Mouse (Mus musculus) heart, embryonic 16.5 days (tissue): ENCODE data around the gene Chmp6. TPM values are rescaled to one million over a fixed set of nuclear protein-coding genes. Genes with fewer than 3 reads are reported as not detected.
A peak's percentile ranks its signal among the peaks of the same experiment; 100 is the strongest.

Experiments
- ATAC-seq: fragments of 200-750 bp; cut with Nextera tagmentation; replicated peaks from 2 replicates; pipeline ENCODE4 v1.8.0; 2017; ENCODE audit warnings: moderate number of reproducible peaks; ENCODE audit not compliant: insufficient read depth, low FRiP score; ENCODE audit errors: extremely low read depth
- H3K27ac ChIP-seq: fragments of 300-500 bp; sonication (generic); 2 replicates; pipeline ENCODE4 v1.5.1; 2014; ENCODE audit warnings: mild to moderate bottlenecking, low read length, control low read depth, moderate library complexity
- H3K27me3 ChIP-seq: fragments of 300-500 bp; sonication (generic); 2 replicates; pipeline ENCODE4 v1.6.1; 2014; ENCODE audit warnings: low read length, mixed read lengths; ENCODE audit not compliant: control insufficient read depth, insufficient read depth
- H3K36me3 ChIP-seq: fragments of 300-500 bp; sonication (generic); 2 replicates; pipeline ENCODE4 v1.6.1; 2014; ENCODE audit not compliant: control insufficient read depth, insufficient read depth
- H3K4me1 ChIP-seq: fragments of 300-500 bp; sonication (generic); 2 replicates; pipeline ENCODE4 v1.6.1; 2014; ENCODE audit warnings: low read length, mixed read lengths; ENCODE audit not compliant: control insufficient read depth, insufficient read depth
- H3K4me2 ChIP-seq: fragments of 300-500 bp; sonication (generic); 2 replicates; pipeline ENCODE4 v1.6.1; 2014; ENCODE audit warnings: low read depth, mild to moderate bottlenecking, control low read depth, low read length
- H3K4me3 ChIP-seq: fragments of 300-500 bp; sonication (generic); 2 replicates; pipeline ENCODE4 v1.5.1; 2014; ENCODE audit warnings: mild to moderate bottlenecking, control low read depth, low read length
- H3K9ac ChIP-seq: fragments of 300-500 bp; sonication (generic); 2 replicates; pipeline ENCODE4 v1.6.1; 2014; ENCODE audit warnings: low read length, control low read depth
- H3K9me3 ChIP-seq: fragments of 300-500 bp; sonication (generic); replicated peaks from 2 replicates; pipeline ENCODE4 v1.6.1; 2016; ENCODE audit warnings: low read length; ENCODE audit not compliant: control insufficient read depth
- WGBS: fragments of 180-500 bp; shearing (Covaris S2); extraction: QIAGEN DNeasy Blood & Tissue Kit; methylation state at CpG from one replicate; pipeline ENCODE4 v1.1.7; 2014; 5-methylcytosine and 5-hydroxymethylcytosine counted together
- polyA plus RNA-seq: library from polyadenylated mRNA; unstranded; fragments of >200 nt; fragmentation: Nextera tagmentation; extraction: Ambion mirVana; gene quantifications from 2 replicates; pipeline ENCODE4 v1.2.1, GENCODE M21; 2015

The Chmp6 gene
- polyA plus RNA-seq, 1 experiment from 2014 or later: 69.8 TPM

- Histone ChIP-seq H3K4me1 (peaks cover 21% of the 10 kb centered on the region), H3K9ac (peak overlapping the region; percentile 21; the same call in 1 of the 2 replicates), H3K4me3 (no peak overlapping the region), H3K27me3 (peaks cover 12% of the 10 kb centered on the region), H3K4me2 (no peak overlapping the region), H3K27ac (no peak overlapping the region), H3K36me3 (no peaks in the 10 kb centered on the region), H3K9me3 (no peaks in the 10 kb centered on the region)
- ATAC-seq: no peak
- WGBS: 50% methylated on average over 12 of the region's 12 CpGs
Measured at GRCm38 (mm10) chr11:119937216-119937615, 24.0 kb downstream of the Chmp6 start.

GRCm38 (mm10) chr11:119937772-119938502 is 24.7 kb downstream of the Chmp6 start:
- Histone ChIP-seq H3K4me3 (no peak overlapping the region), H3K27me3 (peaks cover 12% of the 10 kb centered on the region), H3K9me3 (no peaks in the 10 kb centered on the region), H3K4me1 (peaks cover 21% of the 10 kb centered on the region), H3K27ac (no peak overlapping the region), H3K4me2 (no peak overlapping the region), H3K9ac (peak overlapping the region; percentile 2), H3K36me3 (no peaks in the 10 kb centered on the region)
- WGBS: 56% methylated on average over 19 of the region's 19 CpGs
- no peak for ATAC-seq

- Histone ChIP-seq H3K27ac (0 out of 2 replicates have a peak overlapping the region, but pooled peaks have one; percentile 4), H3K27me3 (peaks cover 12% of the 10 kb centered on the region), H3K4me2 (no peak overlapping the region), H3K9ac (no peak overlapping the region), H3K9me3 (no peaks in the 10 kb centered on the region), H3K36me3 (no peaks in the 10 kb centered on the region), H3K4me1 (peaks cover 29% of the 10 kb centered on the region), H3K4me3 (no peak overlapping the region)
- WGBS: 61% methylated on average over 8 of the region's 8 CpGs
- no peak for ATAC-seq
Measured at GRCm38 (mm10) chr11:119939073-119939710, 26.0 kb downstream of the Chmp6 start.

GRCm38 (mm10) chr11:119939711-119940106 is 26.5 kb downstream of the Chmp6 start:
- no peaks in the 10 kb centered on the region for H3K36me3 ChIP-seq
- H3K4me2 ChIP-seq: no peak overlapping the region
- peaks cover 12% of the 10 kb centered on the region for H3K27me3 ChIP-seq
- 0 out of 2 replicates have a peak overlapping the region, but pooled peaks have one; percentile 4 for H3K27ac ChIP-seq
- H3K9me3 ChIP-seq: no peaks in the 10 kb centered on the region
- no peak overlapping the region for H3K4me3 ChIP-seq
- no peak for ATAC-seq
- H3K9ac ChIP-seq: no peak overlapping the region
- 71% methylated on average over 4 of the region's 4 CpGs for WGBS
- peaks cover 32% of the 10 kb centered on the region for H3K4me1 ChIP-seq

- no peaks in the 10 kb centered on the region for H3K36me3 ChIP-seq
- no peaks in the 10 kb centered on the region for H3K9me3 ChIP-seq
- peaks cover 12% of the 10 kb centered on the region for H3K27me3 ChIP-seq
- no peak overlapping the region for H3K27ac ChIP-seq
- H3K4me2 ChIP-seq: no peak overlapping the region
- H3K4me1 ChIP-seq: peaks cover 32% of the 10 kb centered on the region
- H3K4me3 ChIP-seq: no peak overlapping the region
- ATAC-seq: no peak
- H3K9ac ChIP-seq: no peak overlapping the region
- 73% methylated on average over 11 of the region's 11 CpGs for WGBS
Measured at GRCm38 (mm10) chr11:119940142-119940541, 26.9 kb downstream of the Chmp6 start.

- H3K4me3 ChIP-seq: peak overlapping the region; percentile 81
- H3K4me2 ChIP-seq: peak overlapping the region; percentile 97
- 15% methylated on average over 8 of the region's 8 CpGs for WGBS
- no peak overlapping the region for H3K27ac ChIP-seq
- no peak for ATAC-seq
- peaks cover 35% of the 10 kb centered on the region for H3K4me1 ChIP-seq
- no peaks in the 10 kb centered on the region for H3K9me3 ChIP-seq
- H3K27me3 ChIP-seq: peaks cover 12% of the 10 kb centered on the region
- H3K36me3 ChIP-seq: no peaks in the 10 kb centered on the region
- H3K9ac ChIP-seq: peak overlapping the region; percentile 76
Measured at GRCm38 (mm10) chr11:119941794-119942193, 28.6 kb downstream of the Chmp6 start.

GRCm38 (mm10) chr11:119942201-119942726 is 29.0 kb downstream of the Chmp6 start:
- no peaks in the 10 kb centered on the region for H3K9me3 ChIP-seq
- peaks cover 12% of the 10 kb centered on the region for H3K27me3 ChIP-seq

GRCm38 (mm10) chr11:119942727-119943427 is 29.6 kb downstream of the Chmp6 start, which contains the start of gene Baiap2:
Gene Baiap2 (plus strand): TSS chr11:119942763.
- no peaks in the 10 kb centered on the region for H3K36me3 ChIP-seq
- peak within 1 kb of the TSS; percentile 99 for H3K4me2 ChIP-seq
- peak; percentile 94 for ATAC-seq
- WGBS: under 1% methylated on average over 61 of the region's 79 CpGs
- H3K9me3 ChIP-seq: no peaks in the 10 kb centered on the region
- peak within 1 kb of the TSS; percentile 85 for H3K4me3 ChIP-seq
- H3K4me1 ChIP-seq: peaks cover 28% of the 10 kb centered on the region
- H3K27me3 ChIP-seq: peaks cover 12% of the 10 kb centered on the region
- H3K9ac ChIP-seq: peak within 1 kb of the TSS; percentile 90
- H3K27ac ChIP-seq: peak within 1 kb of the TSS; percentile 74

More at GRCm38 (mm10) chr11:119942201-119942726, 29.0 kb downstream of the Chmp6 start:
- H3K4me2 ChIP-seq: peak overlapping the region; percentile 97
- peak overlapping the region; percentile 76 for H3K9ac ChIP-seq
- peaks cover 34% of the 10 kb centered on the region for H3K4me1 ChIP-seq
- peak; percentile 33 for ATAC-seq
- no peaks in the 10 kb centered on the region for H3K36me3 ChIP-seq
- under 1% methylated on average over 43 of the region's 43 CpGs for WGBS
- H3K27ac ChIP-seq: peak overlapping the region; percentile 74
- peak overlapping the region; percentile 81 for H3K4me3 ChIP-seq
